Mouse (Mus musculus) embryonic fibroblast, embryonic 13.5 days (primary cell): Measurements from ENCODE around the gene Nlrp14.
"Not testable (repeated sequence)": the region's sequence is repeated elsewhere in the genome, so short reads cannot be mapped to it uniquely, and the experiment has no call there.

ENCODE experiments used
- CTCF ChIP-seq: IDR thresholded peaks from 2 replicates; pipeline ENCODE4 v1.5.1; 2011; ENCODE audit warnings: mild to moderate bottlenecking, control low read depth, low read length, moderate library complexity, borderline replicate concordance; ENCODE audit not compliant: insufficient read depth
- POLR2A ChIP-seq: IDR thresholded peaks from 2 replicates; pipeline ENCODE4 v1.6.1; 2011; ENCODE audit warnings: low read depth, mild to moderate bottlenecking, control low read depth, low read length, moderate library complexity

- not testable (repeated sequence) for TF ChIP-seq CTCF, POLR2A
Observed at GRCm38 (mm10) chr7:107130983-107131382, 35.8 kb upstream of the Nlrp14 start, which contains the start of gene Olfr715.
